Mouse (Mus musculus): ENCODE measurements around the gene 0610012G03Rik.
"Not testable (repeated sequence)": the region's sequence is repeated elsewhere in the genome, so short reads cannot be mapped to it uniquely, and the experiment has no call there.

The 0610012G03Rik gene

DNA sequence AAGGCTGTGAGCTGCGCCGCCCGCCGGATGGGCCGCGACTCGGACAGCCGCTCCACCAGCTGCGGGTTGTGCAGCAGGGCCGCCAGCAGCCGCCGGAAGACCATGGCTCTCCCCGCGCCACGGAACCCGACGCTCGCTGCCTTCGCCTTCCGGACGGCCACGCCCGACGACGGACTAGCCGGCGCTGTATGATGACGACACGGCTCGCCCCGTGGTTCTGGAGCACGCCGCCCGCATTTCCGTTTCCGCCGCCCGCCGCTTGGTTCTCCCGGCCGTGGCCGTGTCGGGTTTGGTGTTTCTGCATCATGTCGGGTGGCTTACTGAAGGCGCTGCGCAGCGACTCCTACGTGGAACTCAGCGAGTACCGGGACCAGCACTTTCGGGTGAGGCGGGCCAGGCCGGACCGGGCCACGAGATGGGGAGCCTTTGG, at the start of gene 0610012G03Rik, which contains the start of gene Ncbp2:
TSS of gene 0610012G03Rik (minus strand) at position 150 of the 430 bp plus-strand sequence.
TSS of gene Ncbp2 (plus strand) at position 169 of the 430 bp plus-strand sequence.
- DNase-seq (ENCODE audit: low read depth, low spot score), result peak; percentile 84

DNA sequence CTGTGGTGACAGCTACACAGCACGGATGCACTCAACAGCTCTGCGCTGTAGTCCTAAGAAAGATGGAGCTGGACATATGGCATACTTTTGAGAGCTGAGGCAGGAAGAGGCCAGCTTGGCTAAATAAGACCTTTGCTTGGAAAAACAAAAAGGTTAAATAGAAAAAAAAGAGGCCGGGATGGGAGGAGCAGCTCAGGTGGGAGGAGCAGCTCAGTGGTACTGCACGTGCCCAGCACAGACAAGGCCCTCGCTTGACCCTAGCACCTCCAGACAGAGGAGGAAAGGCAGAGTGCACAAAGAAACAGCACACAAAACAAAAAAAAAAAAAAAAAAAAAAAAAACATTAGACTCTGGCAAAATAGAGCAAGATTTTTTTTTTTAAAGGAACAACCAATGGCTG, 48.1 kb upstream of the 0610012G03Rik start:
- no peak for DNase-seq (ENCODE audit: low read depth, low spot score)

DNA sequence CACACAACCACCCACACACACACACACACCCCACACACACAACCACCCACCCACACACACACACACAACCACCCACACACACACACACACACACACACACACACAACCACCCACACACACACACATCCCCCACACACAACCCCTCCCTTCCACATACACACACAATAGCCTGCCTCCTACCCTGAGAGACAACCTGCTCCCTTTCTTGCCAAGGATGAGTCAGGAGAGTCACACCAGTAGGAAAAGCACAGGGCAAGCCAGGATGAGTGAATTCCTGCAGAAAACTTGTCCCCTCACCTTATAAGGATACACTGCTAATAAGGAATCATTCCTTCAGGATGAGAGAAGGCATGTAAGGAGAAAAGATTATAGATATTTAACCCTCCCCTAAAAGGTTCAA, 45.7 kb upstream of the 0610012G03Rik start:
- no peak for DNase-seq (ENCODE audit: low read depth, low spot score)

DNA sequence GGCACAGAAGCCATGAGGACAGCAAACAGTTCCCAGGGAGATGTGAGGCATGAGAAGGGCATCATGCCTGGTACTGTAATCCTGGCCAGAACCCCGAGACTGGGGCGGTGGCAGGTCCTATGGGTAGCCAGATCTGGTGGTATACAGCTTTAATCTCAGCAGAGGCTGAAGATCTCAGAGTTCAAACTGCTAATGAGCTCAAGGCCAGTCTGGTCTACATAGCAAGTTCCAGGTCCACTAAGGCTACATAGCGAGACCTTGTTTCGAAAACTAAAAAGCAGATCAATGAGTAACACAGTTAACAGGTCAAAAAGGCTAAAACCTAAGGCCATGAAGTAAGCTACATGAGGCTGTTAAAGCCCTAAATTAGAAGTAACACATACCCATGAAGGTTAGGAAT, 44.9 kb upstream of the 0610012G03Rik start:
- no peak for DNase-seq (ENCODE audit: low read depth, low spot score)

DNA sequence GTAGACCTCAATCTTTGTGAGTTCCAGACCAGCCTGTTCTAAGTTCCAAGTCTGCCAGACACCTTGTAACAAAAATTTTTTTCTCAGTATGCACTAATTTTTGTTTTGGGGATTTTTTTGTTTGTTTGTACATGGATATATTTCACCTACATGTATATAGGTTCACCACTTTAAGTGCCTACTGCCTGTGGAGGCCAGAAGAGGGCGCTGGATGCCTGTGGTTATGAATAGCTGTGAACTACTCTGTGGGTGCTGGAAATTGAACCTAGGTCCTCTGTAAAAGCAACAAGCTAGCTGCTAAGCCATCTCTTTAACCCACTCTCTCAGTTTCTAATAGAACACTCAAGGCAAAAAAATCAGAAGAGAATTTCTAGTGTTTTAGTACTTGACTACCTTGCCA, 43.7 kb upstream of the 0610012G03Rik start:
- DNase-seq (ENCODE audit: low read depth, low spot score), result no peak

DNA sequence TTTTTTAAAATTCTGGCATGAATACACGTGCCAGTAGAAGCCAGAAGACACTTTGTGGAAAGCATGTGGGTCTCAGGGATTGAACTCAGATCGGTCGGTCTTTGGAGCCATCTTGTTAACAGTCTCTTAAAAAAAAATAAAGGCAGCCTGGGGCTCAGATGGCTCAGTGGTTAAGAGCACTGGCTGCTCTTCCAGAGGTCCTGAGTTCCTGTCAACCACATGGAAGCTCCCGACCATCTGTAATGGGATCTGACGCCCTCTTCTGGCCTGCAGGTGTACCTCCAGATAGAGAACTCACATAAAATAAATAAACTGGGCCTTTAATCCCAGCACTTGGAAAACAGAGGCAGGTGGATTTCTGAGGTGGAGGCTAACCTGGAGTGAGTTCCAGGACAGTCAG, 32.7 kb upstream of the 0610012G03Rik start:
- no peak for DNase-seq (ENCODE audit: low read depth, low spot score)

DNA sequence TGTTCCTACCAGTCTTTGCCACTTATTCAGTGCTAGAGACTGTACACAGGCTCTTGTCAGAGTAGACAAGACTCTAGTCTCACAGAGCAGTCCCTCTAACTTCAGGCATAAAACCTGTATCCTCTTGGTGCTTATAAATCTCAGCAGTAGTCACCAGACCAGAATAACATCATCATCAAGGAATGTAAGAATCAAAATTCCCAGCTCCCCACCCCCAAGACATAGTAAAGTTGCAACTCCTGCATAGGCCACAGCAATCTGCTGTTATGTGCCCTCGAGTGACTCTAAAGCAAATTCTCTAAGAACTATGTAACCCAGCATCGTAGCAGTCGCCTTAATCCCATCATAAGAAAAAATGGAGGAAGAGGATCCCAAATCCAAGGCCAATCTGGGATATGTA, 31.2 kb upstream of the 0610012G03Rik start:
- DNase-seq (ENCODE audit: low read depth, low spot score), result no peak

DNA sequence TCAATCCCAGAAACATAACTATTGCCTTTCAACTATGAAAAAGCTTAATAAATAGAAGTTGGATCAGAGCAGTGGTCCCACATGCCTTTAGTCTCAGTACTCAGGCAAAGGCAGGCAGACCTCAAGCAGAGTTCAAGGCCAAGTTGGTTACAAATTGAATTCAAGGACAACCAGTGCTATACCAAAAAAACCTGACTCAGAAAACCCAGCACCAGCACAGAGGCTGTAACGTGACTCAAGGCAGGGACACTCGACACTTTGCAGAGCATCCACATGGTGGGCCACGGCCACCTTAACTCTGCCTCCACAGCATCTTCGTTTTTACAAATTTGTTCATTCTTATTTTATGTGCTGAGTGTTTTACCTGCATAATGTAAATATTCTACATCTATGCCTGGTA, 27.0 kb upstream of the 0610012G03Rik start:
- DNase-seq (ENCODE audit: low read depth, low spot score), result no peak

DNA sequence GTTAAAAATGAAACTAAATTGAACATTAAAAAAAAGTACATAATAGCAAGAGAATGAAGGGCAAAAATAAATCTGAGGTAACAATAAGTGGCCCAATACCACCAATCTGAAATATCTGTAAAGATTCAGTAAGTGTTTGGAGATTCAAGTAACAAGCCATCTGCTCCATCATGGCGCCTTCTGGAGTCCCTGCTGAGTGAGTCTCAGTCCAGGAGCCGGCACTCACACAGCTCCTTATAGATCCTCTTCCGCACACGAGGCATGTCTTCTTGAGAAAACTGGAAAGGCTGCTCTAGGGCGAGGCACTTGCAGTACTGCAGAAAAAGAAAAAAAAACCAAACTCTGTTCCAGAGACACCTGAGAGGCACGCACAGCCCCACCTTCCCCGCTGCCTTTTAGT, 14.9 kb upstream of the 0610012G03Rik start:
- no peak for DNase-seq (ENCODE audit: low read depth, low spot score)

DNA sequence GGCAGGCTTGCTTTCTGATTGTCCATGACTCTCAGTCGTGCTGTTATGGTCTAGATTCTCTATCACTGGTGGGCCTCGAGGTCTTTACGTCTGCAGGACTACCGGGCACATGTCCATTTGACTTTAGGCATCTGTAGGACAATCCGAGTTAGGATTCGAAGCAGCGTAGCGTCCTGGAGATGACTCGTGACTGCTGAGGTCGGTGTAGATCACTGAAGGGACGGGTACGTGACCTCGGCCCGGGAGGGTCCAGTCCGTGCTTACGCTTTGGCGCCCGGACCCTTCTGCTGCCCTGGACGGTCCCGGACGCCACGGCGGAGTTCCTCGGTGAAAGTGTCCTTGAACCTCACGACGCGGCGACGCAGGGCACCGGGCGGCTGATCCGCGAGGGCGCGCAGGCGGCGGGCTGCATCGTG, 385 bp downstream of the 0610012G03Rik start:
- DNase-seq (ENCODE audit: low read depth, low spot score), result no peak

DNA sequence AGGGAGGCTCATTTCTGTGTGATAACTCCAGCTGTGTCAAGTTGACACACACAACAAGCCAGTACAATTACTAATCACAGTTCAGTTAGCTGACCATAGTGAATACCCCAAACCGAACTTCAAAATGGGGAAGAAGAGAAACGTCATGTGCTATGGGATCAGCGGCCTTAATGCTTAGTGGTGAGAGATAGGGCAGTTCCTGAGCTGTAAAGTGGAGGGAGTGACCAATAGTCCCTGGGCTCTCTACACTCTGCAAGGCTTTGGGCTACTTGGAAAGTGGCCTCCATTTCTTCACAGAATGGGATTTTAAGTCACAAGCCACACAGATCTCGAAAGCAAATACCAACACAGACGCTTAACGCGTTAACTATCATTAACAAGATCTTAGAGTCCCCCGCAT, 961 bp downstream of the 0610012G03Rik start:
- DNase-seq (ENCODE audit: low read depth, low spot score), result no peak

DNA sequence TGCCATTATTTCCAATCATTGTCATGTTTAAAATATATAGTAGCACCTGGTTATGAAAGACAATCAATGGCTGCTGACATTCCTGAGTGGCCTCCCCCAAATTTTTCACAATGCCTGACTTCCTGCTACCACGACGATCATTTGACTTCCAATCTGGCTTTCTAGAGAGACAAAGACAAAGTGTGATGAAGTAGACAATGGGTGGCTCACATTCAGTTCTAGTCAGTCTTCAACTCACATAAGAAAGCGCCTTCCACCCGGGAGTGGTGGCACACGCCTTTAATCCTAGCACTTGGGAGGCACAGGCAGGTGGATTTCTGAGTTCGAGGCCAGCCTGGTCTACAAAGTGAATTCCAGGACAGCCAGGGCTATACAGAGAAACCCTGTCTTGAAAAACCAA, 2.3 kb downstream of the 0610012G03Rik start:
- not testable (repeated sequence) for DNase-seq (ENCODE audit: low read depth, low spot score)

DNA sequence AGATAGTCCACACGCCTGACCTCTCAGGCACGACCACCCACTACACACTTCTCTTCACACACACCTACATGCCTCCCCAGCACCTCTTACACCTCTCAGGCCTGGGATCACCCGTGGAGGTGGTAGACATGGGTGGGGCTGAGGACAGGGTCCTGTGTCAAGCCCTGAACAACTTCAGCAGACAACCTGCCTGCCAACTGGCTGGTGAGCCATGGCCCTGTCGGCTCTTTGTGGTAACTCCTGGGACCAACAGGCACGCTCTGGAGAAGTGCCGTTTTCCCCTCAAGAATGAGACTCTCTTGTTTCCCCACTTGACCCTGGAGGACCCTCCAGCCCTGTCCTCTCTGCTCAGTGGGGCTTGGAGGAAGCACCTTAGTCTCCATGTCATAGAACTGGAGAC, 2.9 kb downstream of the 0610012G03Rik start:
- no peak for DNase-seq (ENCODE audit: low read depth, low spot score)

DNA sequence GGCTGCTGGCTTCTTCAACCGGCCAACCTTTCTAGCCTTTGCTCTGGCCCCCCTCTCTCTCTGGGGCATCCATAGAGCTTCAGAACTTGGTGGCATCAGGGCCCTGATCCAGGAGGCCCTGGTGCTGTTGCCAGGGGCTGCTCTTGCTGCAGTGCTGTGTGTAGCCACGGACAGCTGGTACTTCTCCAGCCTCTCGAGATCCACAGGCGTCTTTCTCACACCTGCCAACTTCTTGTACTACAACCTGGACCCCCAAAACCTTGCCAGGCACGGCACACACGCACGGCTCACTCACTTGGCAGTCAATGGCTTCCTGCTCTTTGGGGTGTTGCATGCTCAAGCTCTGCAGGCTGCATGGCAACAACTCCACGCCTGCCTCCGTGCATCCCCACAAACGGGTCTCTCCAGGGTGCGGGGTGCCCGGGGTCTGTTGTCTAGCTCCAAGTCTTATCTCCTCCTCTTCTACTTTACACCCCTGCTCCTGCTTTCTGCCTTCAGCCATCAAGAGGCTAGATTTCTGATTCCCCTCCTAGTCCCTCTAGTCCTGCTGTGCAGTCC, 3.5 kb downstream of the 0610012G03Rik start:
- no peak for DNase-seq (ENCODE audit: low read depth, low spot score)

DNA sequence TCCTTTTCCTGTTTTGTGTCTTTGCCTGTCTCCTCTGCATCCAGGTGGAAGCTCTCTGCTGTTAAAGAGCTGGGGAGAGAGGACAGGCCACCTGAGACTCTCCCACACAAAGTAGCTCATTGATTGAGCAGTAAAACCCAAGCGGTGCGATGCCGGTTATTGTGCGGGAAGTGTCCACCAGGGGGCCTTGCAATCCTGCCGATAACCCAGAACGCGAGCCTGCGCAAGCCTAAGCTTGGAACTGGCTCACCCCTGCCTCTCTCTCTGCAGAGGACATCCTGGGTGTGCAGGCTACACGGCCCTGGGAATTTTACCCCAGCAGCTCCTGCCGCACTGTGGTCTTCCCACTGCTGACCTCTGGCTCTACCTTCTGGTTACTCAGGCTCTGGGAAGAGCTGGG, 4.3 kb downstream of the 0610012G03Rik start:
- DNase-seq (ENCODE audit: low read depth, low spot score), result no peak

DNA sequence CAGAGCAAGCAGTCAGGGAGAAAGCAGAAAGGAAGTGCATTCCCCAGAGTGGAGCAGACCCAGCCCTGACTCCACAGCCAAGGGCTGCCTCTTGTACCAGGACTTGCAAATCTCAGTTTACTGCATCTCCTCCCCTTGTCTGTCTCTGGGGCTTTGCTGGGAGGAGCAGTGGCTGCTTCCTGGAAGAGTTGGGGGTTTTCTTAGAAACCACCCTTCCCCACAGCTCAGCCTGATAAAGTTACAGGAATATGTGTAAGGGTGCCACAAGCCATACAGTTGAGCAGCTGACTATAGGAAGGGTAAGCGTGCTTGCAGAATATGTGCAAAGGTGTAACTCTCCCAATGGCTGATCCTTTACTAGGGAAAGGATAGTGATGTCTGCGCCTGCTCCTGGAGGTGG, 7.7 kb downstream of the 0610012G03Rik start:
- no peak for DNase-seq (ENCODE audit: low read depth, low spot score)

DNA sequence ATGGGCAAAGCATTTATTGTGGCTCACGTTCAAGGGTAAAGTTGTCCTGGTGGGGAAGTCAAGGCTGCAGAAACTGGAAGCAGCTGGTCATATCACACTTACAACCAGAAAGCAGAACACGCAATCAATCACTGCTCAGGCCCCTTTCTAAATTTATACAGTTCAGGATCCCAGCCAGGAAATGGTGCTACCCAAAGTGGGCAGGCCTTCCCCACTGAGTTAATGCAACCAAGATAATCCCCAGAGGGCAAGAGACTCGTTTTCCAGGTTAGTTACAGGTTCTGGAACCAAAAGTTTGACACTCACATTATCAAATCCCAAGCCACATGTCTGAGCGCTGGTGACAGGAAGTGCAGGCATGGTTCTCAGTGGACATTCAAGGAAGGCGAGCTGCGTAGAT, 9.4 kb downstream of the 0610012G03Rik start:
- no peak for DNase-seq (ENCODE audit: low read depth, low spot score)

DNA sequence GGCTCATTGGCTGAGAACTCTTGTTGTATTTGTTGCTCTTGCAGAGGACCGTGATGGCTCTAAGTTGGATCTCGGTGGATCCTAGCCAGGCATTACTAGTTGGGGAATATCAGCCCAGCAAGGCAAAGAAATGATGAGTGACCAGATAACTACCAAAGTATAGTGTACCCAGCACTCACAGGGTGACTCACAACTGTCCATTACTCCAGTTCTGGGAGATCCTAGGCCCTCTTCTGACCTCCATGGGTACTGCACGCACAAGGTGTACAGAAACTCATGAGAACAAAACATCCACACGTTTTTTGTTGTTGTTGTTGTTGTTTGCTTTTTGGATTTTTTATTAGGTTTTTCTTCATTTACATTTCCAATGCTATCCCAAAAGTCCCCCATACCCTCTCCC, 11.7 kb downstream of the 0610012G03Rik start:
- DNase-seq (ENCODE audit: low read depth, low spot score), result no peak

DNA sequence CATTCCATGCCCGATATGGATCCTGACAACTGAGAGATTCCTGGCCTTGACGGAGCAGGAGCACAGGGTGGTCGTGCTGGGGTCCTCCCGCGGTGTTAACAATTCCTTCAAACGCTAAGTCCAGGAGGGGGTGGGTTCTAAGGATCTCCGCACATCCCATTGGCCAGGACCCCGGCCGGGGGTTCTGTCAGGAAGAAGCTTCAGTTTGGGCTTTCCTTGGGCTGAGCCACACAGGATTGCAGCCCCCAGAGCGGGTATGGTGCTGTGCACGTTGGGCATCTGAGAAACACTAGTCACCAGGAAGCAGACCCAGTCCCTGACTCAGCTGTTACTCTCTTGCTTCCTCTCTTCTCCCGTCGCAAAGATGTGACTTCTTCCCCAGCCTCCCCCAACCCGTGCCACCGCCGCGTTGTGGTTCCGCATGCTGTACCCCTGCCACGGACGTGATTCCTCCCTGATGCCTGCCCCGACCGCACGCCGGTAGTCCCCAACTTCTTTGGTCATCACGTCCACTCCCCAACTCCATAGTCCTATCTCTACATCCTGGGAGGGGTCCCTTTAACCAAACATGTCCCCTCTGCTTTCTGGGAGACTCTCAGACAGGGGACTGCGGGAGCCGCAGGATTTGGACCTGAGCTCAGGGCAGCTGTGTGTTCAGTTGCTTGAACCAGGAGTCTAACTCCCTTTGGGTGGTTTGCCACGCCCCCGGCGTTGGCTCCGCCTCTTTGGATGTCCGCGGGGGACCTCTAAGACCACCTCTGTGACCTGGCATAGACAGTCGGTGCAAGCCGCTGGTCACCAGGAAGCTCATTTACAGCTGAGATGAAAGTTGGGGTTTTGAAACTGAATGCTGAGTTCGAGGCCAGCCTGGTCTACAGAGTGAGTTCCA, 13.0 kb downstream of the 0610012G03Rik start:
- no peak for DNase-seq (ENCODE audit: low read depth, low spot score)

DNA sequence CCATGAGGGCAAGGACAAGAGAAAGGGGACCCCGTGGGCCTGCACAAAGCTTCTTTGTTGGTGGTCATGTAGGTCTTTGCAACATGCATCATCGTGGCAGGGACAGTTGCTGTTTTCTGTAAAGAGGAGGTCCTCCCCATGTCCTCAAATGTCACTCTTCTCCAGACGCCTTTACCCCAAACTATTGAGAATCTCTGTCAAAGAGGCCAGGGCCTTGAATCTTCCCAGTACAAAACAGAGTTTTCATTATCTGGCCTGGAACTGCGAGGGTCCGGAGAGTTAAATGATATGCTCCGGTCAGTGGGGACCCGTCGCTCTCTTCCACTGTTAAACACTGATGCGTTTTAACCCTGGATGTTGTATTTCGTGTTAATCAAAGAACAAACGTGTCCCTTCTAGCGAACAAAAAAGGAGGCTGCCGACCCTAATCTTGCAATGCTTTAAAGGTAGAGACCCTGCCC, 13.7 kb downstream of the 0610012G03Rik start:
- no peak for DNase-seq (ENCODE audit: low read depth, low spot score)

DNA sequence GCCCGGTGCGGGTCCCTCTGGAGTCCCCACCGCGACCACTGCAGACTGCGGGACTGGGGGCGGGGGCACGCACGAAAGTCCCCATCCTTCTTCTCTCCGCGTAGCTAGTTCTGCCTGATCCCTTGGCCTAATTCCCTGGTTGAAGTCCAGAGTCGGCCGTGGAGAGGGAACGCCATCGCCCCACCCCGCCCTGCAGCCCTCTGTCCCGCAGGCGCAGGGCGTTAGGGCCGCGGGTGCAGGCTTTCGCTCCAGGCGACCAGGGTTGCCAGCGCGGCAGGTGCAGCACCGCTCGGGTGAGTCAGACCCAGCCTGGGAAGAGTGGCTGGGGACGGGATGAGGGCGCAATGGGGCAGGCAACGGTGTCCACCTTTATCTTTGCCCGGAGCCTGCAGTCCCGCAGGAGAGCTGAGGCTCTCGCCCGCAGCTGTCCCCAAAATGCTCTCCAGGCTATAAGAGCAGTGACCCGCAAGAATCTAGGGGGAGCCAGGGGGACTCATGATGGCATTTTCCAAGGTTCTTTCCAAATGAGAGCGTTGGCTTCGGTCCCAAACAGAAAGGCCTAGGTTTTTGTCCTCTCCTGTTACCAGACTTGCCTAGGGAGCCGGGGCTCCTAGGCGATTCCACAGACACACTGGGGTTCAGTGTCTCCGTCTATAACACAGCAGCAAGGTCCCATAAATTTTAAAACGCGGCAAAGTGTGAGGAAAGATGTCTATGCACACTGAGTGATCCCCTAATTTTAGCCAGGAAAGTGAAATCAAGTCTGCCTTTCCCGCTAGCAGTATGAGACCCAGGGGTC, 14.3 kb downstream of the 0610012G03Rik start, which contains the start of gene Pigz:
TSS of gene Pigz (plus strand) at position 101 of the 799 bp plus-strand sequence.
- no peak for DNase-seq (ENCODE audit: low read depth, low spot score)
